Mouse (Mus musculus): ENCODE data around the gene Nfkbiz. TPM values are rescaled to one million over a fixed set of nuclear protein-coding genes. Genes with fewer than 3 reads are reported as not detected.
"Not testable (repeated sequence)": the region's sequence is repeated elsewhere in the genome, so short reads cannot be mapped to it uniquely, and the experiment has no call there.

Gene Nfkbiz
- polyA plus RNA-seq, 1 experiment from 2014 or later = 4.6 TPM

DNA sequence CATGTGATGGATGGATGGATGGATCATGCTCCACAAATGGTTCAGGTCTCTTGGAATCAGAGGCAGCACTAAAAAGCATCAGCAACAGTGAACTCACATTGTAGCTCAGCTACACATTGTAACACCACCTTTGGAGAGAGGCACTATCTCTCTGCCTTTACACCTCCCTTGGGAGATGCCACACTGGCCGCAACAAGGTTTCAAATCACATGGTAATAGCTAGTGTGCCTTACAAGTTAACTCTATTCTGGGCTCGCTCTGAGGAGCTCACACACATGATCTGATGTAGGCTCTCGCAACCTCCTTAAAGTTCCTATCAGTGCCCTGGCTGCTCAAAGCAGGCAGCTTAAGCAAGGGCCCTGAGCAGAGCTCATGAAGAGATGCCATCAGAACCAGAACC, 11.8 kb upstream of the Nfkbiz start:
- H3K9me3 ChIP-seq = no peaks in the 10 kb centered on the region
- ATAC-seq (ENCODE audit: insufficient number of reproducible peaks, low FRiP score, low TSS enrichment, low read depth) = no peak
- no peak overlapping the region for H3K4me2 ChIP-seq
- WGBS = 79% methylated on average over 3 of the region's 3 CpGs
- H3K27me3 ChIP-seq = no peaks in the 10 kb centered on the region
- H3K9ac ChIP-seq = no peak overlapping the region
- H3K4me3 ChIP-seq = no peak overlapping the region
- H3K4me1 ChIP-seq = no peaks in the 10 kb centered on the region
- no peaks in the 10 kb centered on the region; the same call in 1 of the 2 replicates for H3K36me3 ChIP-seq
- H3K27ac ChIP-seq = no peak overlapping the region

DNA sequence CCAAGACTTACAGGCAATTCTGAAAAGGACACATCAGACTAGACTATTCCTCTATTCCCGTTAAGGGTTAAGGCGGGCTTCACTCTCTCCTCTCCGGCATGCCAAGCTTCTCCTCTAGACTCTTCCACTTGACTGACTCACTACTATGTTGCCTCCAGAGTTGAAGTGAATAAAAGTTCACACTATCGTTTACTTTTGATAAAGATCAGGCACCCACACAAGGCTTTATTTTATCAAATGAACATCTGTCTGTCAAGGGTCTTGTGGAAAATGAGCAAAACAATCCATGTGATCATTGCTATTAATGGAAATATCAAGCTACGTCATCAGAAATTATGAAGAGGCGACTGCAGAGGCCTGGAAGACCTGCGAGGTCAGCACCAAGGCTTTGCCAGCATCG, 9.0 kb upstream of the Nfkbiz start:
- H3K4me3 ChIP-seq = no peak overlapping the region
- no peak for ATAC-seq (ENCODE audit: insufficient number of reproducible peaks, low FRiP score, low TSS enrichment, low read depth)
- H3K9ac ChIP-seq = no peak overlapping the region
- H3K36me3 ChIP-seq = peaks cover 9% of the 10 kb centered on the region; the same call in 1 of the 2 replicates
- no peaks in the 10 kb centered on the region for H3K4me1 ChIP-seq
- H3K27me3 ChIP-seq = no peaks in the 10 kb centered on the region
- WGBS = 85% methylated on average over 8 of the region's 8 CpGs
- no peak overlapping the region for H3K4me2 ChIP-seq
- no peaks in the 10 kb centered on the region for H3K9me3 ChIP-seq
- no peak overlapping the region for H3K27ac ChIP-seq

DNA sequence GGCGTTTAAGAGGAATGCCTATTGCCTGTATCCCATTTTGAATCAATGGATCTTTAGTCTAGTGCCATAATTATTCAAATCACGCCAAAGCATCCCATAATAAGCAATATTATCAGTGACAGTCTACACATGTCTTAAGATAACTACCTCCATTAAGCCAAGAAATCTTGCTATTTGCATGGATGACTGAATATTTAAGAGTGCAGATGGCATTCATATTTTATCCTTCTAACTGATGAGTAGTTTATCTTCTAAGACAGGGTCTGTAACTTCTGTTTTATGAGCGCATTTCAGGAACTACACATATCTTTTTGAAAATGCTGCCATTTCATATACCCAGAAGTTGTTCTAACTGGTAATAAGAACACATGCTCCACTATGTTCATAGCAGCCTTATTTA, 6.1 kb upstream of the Nfkbiz start:
- Histone ChIP-seq H3K27ac (no peak overlapping the region), H3K9me3 (no peaks in the 10 kb centered on the region), H3K27me3 (no peaks in the 10 kb centered on the region), H3K36me3 (peaks cover 9% of the 10 kb centered on the region; the same call in 1 of the 2 replicates), H3K4me1 (no peaks in the 10 kb centered on the region), H3K4me3 (no peak overlapping the region), H3K9ac (no peak overlapping the region), H3K4me2 (no peak overlapping the region)
- 94% methylated on average over 3 of the region's 3 CpGs for WGBS
- ATAC-seq (ENCODE audit: insufficient number of reproducible peaks, low FRiP score, low TSS enrichment, low read depth) = no peak

DNA sequence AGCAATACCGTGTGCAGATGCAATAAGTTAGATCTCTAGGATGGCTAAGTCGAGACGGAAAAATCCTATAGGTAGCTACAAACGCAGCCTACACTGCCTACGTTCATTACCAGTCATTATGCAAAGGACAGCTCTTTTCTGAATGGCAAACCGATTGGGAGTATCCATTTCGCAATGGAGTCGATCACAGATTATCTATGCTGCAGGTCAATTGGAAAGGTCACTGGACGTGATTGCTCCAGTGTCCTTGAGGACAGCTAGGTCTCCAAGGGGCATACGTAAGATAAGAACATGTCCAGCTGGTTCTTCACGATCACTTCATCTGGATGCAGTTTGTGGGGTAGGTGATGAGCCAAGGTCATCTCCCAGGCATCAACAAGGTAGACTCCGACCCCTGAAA, 5.2 kb upstream of the Nfkbiz start:
- no peak overlapping the region for H3K4me3 ChIP-seq
- no peaks in the 10 kb centered on the region for H3K9me3 ChIP-seq
- no peak for ATAC-seq (ENCODE audit: insufficient number of reproducible peaks, low FRiP score, low TSS enrichment, low read depth)
- H3K36me3 ChIP-seq = peaks cover 9% of the 10 kb centered on the region; the same call in 1 of the 2 replicates
- no peak overlapping the region for H3K27ac ChIP-seq
- H3K27me3 ChIP-seq = no peaks in the 10 kb centered on the region
- H3K9ac ChIP-seq = no peak overlapping the region
- no peak overlapping the region for H3K4me2 ChIP-seq
- H3K4me1 ChIP-seq = no peaks in the 10 kb centered on the region
- WGBS = 94% methylated on average over 12 of the region's 12 CpGs

DNA sequence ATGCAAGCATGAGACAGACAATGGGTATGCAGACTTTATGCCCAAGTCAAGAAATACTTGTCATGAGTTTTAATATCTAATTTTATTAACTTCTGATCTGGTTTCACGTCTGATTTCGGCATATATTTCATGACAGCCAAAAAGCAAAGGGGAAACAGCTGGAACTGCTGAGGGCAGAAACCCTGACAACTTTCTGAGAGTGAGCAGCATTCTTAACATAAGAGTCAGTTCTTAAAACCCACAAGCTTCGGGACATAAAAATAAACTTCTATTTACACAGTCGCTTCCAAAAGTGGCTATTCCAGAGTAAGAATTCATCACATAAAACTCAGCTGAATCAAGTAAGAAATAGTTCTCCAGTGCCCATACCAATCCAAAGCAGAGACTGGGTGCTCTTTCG, 4.4 kb upstream of the Nfkbiz start:
- 74% methylated on average over 5 of the region's 5 CpGs for WGBS
- Histone ChIP-seq H3K9ac (no peak overlapping the region), H3K4me3 (no peak overlapping the region), H3K36me3 (peaks cover 9% of the 10 kb centered on the region; the same call in 1 of the 2 replicates), H3K27ac (no peak overlapping the region), H3K4me1 (0 out of 2 replicates have a peak, but pooled peaks cover 2% of the 10 kb centered on the region), H3K9me3 (no peaks in the 10 kb centered on the region), H3K27me3 (no peaks in the 10 kb centered on the region), H3K4me2 (no peak overlapping the region)
- ATAC-seq (ENCODE audit: insufficient number of reproducible peaks, low FRiP score, low TSS enrichment, low read depth) = no peak

DNA sequence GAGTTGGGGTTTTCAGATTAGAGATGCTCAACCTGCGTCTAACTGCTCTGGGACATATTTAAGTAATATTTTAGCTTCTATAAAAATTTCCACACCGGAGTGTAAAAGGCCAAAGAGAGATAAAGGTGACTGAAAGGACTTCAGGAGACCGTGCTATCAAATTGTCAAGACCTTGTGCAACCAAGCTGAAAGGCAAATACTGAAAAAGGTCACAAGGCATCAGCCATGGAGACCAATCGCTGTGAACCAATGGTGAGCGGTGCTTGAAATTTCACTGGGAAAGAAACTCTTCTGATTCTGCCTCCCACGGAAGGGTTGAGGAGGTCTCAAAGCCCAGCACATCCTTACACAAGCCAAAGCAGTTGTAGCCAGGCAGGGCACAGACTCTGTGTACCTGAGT, 2.8 kb upstream of the Nfkbiz start:
- Histone ChIP-seq H3K27me3 (no peaks in the 10 kb centered on the region), H3K9ac (no peak overlapping the region), H3K9me3 (no peaks in the 10 kb centered on the region), H3K4me2 (no peak overlapping the region), H3K27ac (no peak overlapping the region), H3K4me1 (0 out of 2 replicates have a peak, but pooled peaks cover 4% of the 10 kb centered on the region), H3K4me3 (no peak overlapping the region), H3K36me3 (0 out of 2 replicates have a peak, but pooled peaks cover 9% of the 10 kb centered on the region)
- ATAC-seq (ENCODE audit: insufficient number of reproducible peaks, low FRiP score, low TSS enrichment, low read depth) = no peak
- WGBS = 92% methylated on average over 6 of the region's 6 CpGs

DNA sequence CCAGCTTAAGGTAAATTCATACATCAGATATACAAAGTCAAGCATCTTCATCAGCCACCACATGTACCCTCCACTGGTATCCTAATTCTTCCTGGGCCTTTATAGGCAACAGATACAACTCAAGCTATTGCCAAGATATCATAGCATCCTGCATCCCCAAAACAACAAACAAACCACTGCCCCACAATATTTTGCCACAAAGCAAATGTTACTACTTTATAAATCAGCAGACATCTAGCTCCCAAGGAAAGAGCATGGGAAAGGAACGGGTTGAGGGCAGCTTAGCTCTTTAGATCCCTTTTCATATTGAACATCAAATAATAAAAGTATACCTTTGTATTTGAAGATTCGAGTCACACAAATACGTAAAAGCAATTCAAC, 580 bp downstream of the Nfkbiz start:
- peak overlapping the region; percentile 66 for H3K4me2 ChIP-seq
- 6% methylated on average over 3 of the region's 3 CpGs for WGBS
- H3K27ac ChIP-seq = no peak overlapping the region
- H3K9me3 ChIP-seq = no peaks in the 10 kb centered on the region
- peak overlapping the region; percentile 54; the same call in 1 of the 2 replicates for H3K9ac ChIP-seq
- peak overlapping the region; percentile 60 for H3K4me3 ChIP-seq
- ATAC-seq (ENCODE audit: insufficient number of reproducible peaks, low FRiP score, low TSS enrichment, low read depth) = no peak
- H3K36me3 ChIP-seq = no peaks in the 10 kb centered on the region
- no peaks in the 10 kb centered on the region for H3K27me3 ChIP-seq
- H3K4me1 ChIP-seq = 0 out of 2 replicates have a peak, but pooled peaks cover 4% of the 10 kb centered on the region

DNA sequence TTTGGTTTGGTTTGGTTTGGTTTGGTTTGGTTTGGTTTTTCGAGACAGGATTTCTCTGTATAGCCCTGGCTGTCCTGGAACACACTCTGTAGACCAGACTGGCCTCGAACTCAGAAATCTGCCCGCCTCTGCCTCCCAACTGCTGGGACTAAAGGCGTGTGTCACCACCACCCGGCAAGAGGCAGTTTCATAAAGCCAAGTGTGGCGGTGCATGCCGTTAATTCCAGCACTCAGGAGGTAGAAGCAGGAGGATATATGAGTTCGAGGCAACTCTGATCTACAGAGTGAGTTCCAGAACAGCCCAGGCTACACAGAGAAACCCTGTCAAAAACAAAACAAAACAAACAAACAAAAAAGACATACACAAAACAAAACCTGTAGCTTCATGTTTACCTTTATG, 1.0 kb downstream of the Nfkbiz start:
- H3K9me3 ChIP-seq; H3K9ac ChIP-seq; H3K4me1 ChIP-seq; H3K36me3 ChIP-seq; ATAC-seq (ENCODE audit: insufficient number of reproducible peaks, low FRiP score, low TSS enrichment, low read depth); H3K27me3 ChIP-seq; H3K27ac ChIP-seq: not testable (repeated sequence)
- WGBS = 88% methylated on average over 8 of the region's 8 CpGs
- peak overlapping the region; percentile 60 for H3K4me3 ChIP-seq
- H3K4me2 ChIP-seq = peak overlapping the region; percentile 66; the same call in 1 of the 2 replicates

DNA sequence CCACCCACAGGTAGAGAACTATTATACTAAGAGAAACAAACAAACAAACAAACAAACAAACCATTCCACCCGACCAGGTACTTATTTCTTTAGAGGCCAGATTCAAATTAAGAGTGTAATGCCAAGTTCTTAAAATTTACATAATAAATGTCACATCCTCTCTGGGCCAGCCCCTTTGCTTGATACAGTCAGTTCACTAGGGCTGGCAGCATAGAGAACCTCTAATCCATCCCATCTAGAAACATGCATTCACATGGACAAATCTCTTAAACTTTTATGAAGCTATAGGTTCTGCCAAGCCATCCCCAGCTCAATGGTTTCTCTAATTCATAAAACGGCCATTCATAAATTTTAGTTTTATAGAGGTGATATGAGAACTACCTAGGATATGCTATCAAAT, 1.5 kb downstream of the Nfkbiz start:
- Histone ChIP-seq H3K4me3 (no peak overlapping the region), H3K4me2 (no peak overlapping the region), H3K9me3 (no peaks in the 10 kb centered on the region), H3K27ac (no peak overlapping the region), H3K4me1 (0 out of 2 replicates have a peak, but pooled peaks cover 4% of the 10 kb centered on the region), H3K9ac (no peak overlapping the region), H3K27me3 (no peaks in the 10 kb centered on the region), H3K36me3 (no peaks in the 10 kb centered on the region)
- ATAC-seq (ENCODE audit: insufficient number of reproducible peaks, low FRiP score, low TSS enrichment, low read depth) = no peak
- 62% methylated on average over 2 of the region's 2 CpGs for WGBS

DNA sequence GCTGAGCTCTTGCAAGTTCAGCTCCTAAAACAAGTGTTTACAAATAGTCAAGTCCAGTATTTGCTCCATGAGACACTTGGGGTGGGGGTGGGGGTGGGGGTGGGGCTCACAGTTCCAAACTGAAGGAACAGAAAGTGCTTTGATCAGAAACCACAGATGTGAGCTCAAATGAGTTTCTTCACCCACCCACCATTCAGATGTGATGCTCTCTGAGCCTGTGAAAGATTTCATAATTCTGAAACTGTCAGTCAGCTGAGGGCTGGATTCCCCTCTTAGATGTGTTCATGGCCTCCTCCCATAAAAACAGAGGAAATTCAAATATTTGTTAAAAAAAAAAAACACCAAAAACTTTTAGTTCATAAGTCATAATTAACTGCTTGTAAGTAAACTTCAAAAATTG, 2.9 kb downstream of the Nfkbiz start:
- Histone ChIP-seq H3K4me1 (0 out of 2 replicates have a peak, but pooled peaks cover 4% of the 10 kb centered on the region), H3K4me3 (no peak overlapping the region), H3K27me3 (no peaks in the 10 kb centered on the region), H3K9ac (no peak overlapping the region), H3K4me2 (no peak overlapping the region), H3K9me3 (no peaks in the 10 kb centered on the region), H3K36me3 (no peaks in the 10 kb centered on the region), H3K27ac (no peak overlapping the region)
- no peak for ATAC-seq (ENCODE audit: insufficient number of reproducible peaks, low FRiP score, low TSS enrichment, low read depth)

DNA sequence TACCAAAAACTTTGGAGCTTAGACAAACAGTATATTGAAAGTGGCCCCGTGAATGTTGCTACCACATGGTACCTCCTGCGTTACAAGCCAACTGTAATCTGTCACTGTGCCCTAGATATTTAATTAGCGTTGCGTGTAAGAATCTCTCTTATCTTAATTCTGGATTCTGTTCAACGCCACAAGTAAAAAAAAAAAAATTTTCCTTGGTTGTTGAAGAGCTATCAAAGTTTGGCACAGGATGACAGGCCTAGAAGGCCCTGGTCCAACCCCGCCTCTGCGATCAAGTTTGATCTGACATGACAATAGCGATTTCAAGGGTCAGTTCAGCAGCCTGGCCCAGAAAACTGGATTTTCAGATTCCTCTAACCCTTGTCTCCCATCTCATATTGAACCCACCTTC, 6.1 kb downstream of the Nfkbiz start:
- Histone ChIP-seq H3K4me2 (no peak overlapping the region), H3K4me3 (no peak overlapping the region), H3K9me3 (no peaks in the 10 kb centered on the region), H3K27me3 (no peaks in the 10 kb centered on the region), H3K4me1 (no peaks in the 10 kb centered on the region), H3K36me3 (no peaks in the 10 kb centered on the region), H3K27ac (no peak overlapping the region), H3K9ac (no peak overlapping the region)
- no peak for ATAC-seq (ENCODE audit: insufficient number of reproducible peaks, low FRiP score, low TSS enrichment, low read depth)
- WGBS = 91% methylated on average over 8 of the region's 8 CpGs

DNA sequence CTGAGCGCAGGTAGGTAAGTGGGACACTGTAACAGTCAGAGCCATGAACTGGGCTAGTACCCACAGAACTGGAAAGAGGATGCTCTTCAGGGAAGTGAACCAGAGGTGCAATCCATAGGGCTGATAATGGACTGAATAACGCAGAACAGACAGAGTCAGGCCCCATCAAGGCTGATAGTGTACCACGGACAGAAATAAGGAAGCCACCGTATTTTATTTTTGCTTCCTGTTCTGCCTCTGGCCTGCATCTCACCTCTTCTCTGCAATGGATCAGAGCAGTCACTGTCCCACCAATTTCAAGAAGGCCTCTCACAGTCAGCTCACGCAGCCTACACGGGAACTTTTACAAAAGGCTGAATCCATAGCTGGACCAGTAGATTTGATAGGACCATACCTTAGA, 6.7 kb downstream of the Nfkbiz start:
- H3K4me3 ChIP-seq = no peak overlapping the region
- no peaks in the 10 kb centered on the region for H3K4me1 ChIP-seq
- H3K9ac ChIP-seq = no peak overlapping the region
- H3K27me3 ChIP-seq = no peaks in the 10 kb centered on the region
- H3K36me3 ChIP-seq = no peaks in the 10 kb centered on the region
- WGBS = 88% methylated on average over 6 of the region's 6 CpGs
- ATAC-seq (ENCODE audit: insufficient number of reproducible peaks, low FRiP score, low TSS enrichment, low read depth) = no peak
- H3K4me2 ChIP-seq = no peak overlapping the region
- H3K9me3 ChIP-seq = no peaks in the 10 kb centered on the region
- no peak overlapping the region for H3K27ac ChIP-seq

DNA sequence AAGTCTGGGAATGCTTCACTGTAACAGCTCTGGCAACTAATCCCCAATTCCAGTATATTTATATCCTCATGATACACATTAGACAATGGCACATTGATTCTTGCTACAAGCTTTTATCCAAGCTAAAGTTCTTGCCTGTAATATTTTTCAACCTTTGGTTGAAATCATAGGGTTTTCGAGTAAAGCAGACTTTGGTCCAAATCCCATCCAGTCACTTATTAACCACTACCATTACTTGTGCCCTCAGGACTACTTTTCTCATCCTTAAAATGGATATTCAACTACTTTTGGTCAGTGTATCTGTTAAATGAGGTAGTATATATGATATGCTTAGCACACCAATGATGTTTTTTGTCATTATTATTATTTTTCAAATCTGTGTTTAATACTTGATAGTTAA, 7.2 kb downstream of the Nfkbiz start:
- ATAC-seq (ENCODE audit: insufficient number of reproducible peaks, low FRiP score, low TSS enrichment, low read depth) = no peak
- H3K9ac ChIP-seq = no peak overlapping the region
- H3K27ac ChIP-seq = no peak overlapping the region
- H3K4me2 ChIP-seq = no peak overlapping the region
- no peak overlapping the region for H3K4me3 ChIP-seq
- no peaks in the 10 kb centered on the region for H3K4me1 ChIP-seq
- WGBS = 94% methylated on average over 1 of the region's 1 CpGs
- H3K9me3 ChIP-seq = no peaks in the 10 kb centered on the region
- no peaks in the 10 kb centered on the region for H3K27me3 ChIP-seq
- H3K36me3 ChIP-seq = no peaks in the 10 kb centered on the region

Measured in limb, embryonic 15.5 days (tissue).